Mouse (Mus musculus): Measurements from ENCODE around the gene Arsg. TPM values are rescaled to one million over a fixed set of nuclear protein-coding genes. Genes with fewer than 3 reads are reported as not detected.

Arsg gene
- total and polyA plus RNA-seq, 3 experiments: 0.79 to 3.3 (median 1.4) TPM

DNA sequence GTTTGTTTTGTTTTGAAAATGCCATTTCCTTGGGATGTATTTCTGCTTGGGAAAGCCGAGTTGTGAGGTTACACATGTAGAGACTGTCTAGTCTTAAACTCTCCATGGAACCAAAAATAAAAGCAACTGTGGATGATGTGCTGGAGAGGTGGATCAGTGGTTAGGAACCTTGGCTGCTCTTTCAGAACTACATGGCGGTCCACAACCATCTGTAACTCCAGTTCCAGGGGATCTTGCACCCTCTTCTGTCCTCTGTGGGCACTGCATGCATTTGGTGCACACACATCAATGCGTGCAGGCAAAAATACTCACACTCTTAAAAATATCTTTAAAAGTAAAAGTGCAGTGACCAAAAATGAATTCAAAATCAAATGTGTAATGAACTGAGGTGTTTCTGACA, 32.1 kb upstream of the Arsg start (continued):
- TF ChIP-seq RCOR1 (conservative IDR thresholded peaks at IDR 0.05; ENCODE audit: low read depth, low read length) (no peak), MAZ (IDR thresholded peaks at IDR 0.05; ENCODE audit: low read depth, low read length) (no peak), SIN3A (IDR thresholded peaks at IDR 0.05; ENCODE audit: low read length) (peak; percentile 65), TBP (conservative IDR thresholded peaks at IDR 0.05; ENCODE audit: low read depth, low read length) (no peak), ZNF384 (IDR thresholded peaks at IDR 0.05; ENCODE audit: low read depth, low read length) (no peak), BHLHE40 (IDR thresholded peaks at IDR 0.05; ENCODE audit: low read depth, low read length) (peak; percentile 28), NRF1 (IDR thresholded peaks at IDR 0.05; ENCODE audit: low read depth, low read length) (peak; percentile 18; the same call in 1 of the 2 replicates), RAD21 (IDR thresholded peaks at IDR 0.05; ENCODE audit: low read depth, low read length) (peak; percentile 97), NELFE (IDR thresholded peaks at IDR 0.05; ENCODE audit: low read depth, low read length) (peak; percentile 55; the same call in 1 of the 2 replicates), POLR2AphosphoS2 (IDR thresholded peaks at IDR 0.05; ENCODE audit: low read depth, low read length) (no peak), ZMIZ1 (IDR thresholded peaks at IDR 0.05; ENCODE audit: low read depth, low read length) (no peak), UBTF (IDR thresholded peaks at IDR 0.05; ENCODE audit: low read depth, low read length) (no peak), MEF2A (IDR thresholded peaks at IDR 0.05; ENCODE audit: borderline replicate concordance, low read depth, low read length) (0 out of 2 replicates have a peak, but pooled peaks have one; percentile 40), JUN (IDR thresholded peaks at IDR 0.05; ENCODE audit: insufficient read depth, low read depth, low read length) (no peak), ELF1 (IDR thresholded peaks at IDR 0.05; ENCODE audit: low read depth, low read length) (no peak)

- Histone ChIP-seq H3K4me3 (replicated peaks in 1 of 3; ENCODE audit: low read depth in 2 of 3, low read length in 2 of 3, poor library complexity in 1 of 3) (no peak overlapping the region), H3K4me1 (ENCODE audit: control insufficient read depth in 1 of 2, insufficient read depth in 2 of 2) (peaks cover 6 to 26% of the 10 kb centered on the region in 2 experiments), H3K4me2 (ENCODE audit: insufficient read depth, low read depth, poor library complexity, severe bottlenecking) (no peak overlapping the region), H3K27ac (ENCODE audit: insufficient read depth, low read depth) (no peak overlapping the region), H3K36me3 (replicated peaks in 1 of 2; ENCODE audit: control insufficient read depth in 1 of 2, insufficient read depth in 1 of 2, low read length in 1 of 2) (peaks cover 2 to 10% of the 10 kb centered on the region in 2 experiments), H3K9ac (ENCODE audit: insufficient read depth, low read depth) (no peak overlapping the region), H3K9me3 (replicated peaks; ENCODE audit: low read length) (no peaks in the 10 kb centered on the region), H3K27me3 (replicated peaks) (no peaks in the 10 kb centered on the region), H3K79me2 (replicated peaks; ENCODE audit: control insufficient read depth, extremely low read depth, insufficient read depth, poor library complexity, severe bottlenecking) (no peaks in the 10 kb centered on the region)
- in situ Hi-C loops (cut with MboI; ENCODE audit: low pct_ligation_motif_present, low pct_unique_long_range_greater_than_20kb, low sequenced_read_pairs): loop anchor here (5.0 to 10.0 kb wide), 2 partner anchors 195 to 413 kb away; no protein-coding TSS in a partner anchor
- TF ChIP-seq USF1 (IDR thresholded peaks at IDR 0.05; ENCODE audit: low read depth, low read length) (no peak), SMC3 (IDR thresholded peaks at IDR 0.05; ENCODE audit: low read depth, low read length) (no peak), MYC (IDR thresholded peaks at IDR 0.05; ENCODE audit: low read depth, low read length) (no peak), POLR2AphosphoS2 (IDR thresholded peaks at IDR 0.05; ENCODE audit: low read depth, low read length) (no peak), RCOR1 (conservative IDR thresholded peaks at IDR 0.05; ENCODE audit: low read depth, low read length) (no peak), GABPA (IDR thresholded peaks at IDR 0.05; ENCODE audit: insufficient replicate concordance, low read depth, low read length) (no peak), USF2 (conservative IDR thresholded peaks at IDR 0.05; ENCODE audit: low read depth, low read length) (no peak)
- dilution Hi-C loops (cut with MboI; ENCODE audit: extremely low pct_ligation_motif_present, extremely low pct_unique_long_range_greater_than_20kb, low sequenced_read_pairs): no loop called here
- DNase-seq (ENCODE audit: extremely low read depth): no peak
These were observed 30.9 kb upstream of the Arsg start for GRCm38 (mm10) chr11:109442166-109442730.

All from CH12.LX (cell line).